Mouse (Mus musculus): ENCODE data around the gene Gm10271. TPM values are rescaled to one million over a fixed set of nuclear protein-coding genes. Genes with fewer than 3 reads are reported as not detected.

Gm10271 gene
- polyA plus RNA-seq, 1 experiment = not detected

DNA sequence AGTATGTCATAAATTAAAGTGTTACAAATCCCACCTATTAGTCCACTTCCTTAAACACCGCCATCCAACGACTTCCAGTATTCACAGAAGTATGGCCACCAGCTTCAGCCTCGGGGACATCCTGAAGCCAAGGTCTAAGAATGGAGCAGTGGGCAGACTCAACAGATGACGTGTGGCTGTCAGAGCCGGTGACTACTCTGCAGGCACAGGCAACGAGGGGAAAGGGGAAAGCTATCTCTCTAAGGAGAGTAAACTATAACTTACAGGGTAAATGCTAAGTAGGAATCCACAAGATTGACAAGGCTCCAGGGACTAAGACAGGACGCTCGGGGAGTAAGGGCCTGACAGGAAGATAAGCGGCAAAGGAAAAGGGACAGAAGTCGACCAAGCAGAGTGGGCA, 27.5 kb downstream of the Gm10271 start:
- H3K4me1 ChIP-seq (ENCODE audit: control insufficient read depth, insufficient read depth, low read length) = peaks cover 5% of the 10 kb centered on the region; the same call in 1 of the 2 replicates
- WGBS = 51% methylated on average over 10 of the region's 10 CpGs
- no peak for TF ChIP-seq POLR2A (IDR thresholded peaks at IDR 0.05; ENCODE audit: borderline replicate concordance, extremely low read depth, low read depth, low read length)
- TF ChIP-seq CTCF (IDR thresholded peaks at IDR 0.05; ENCODE audit: insufficient read depth, low read length) = no peak
- no peak for DNase-seq
- H3K4me3 ChIP-seq (replicated peaks; ENCODE audit: extremely low read depth, low read depth, low read length) = no peak overlapping the region

DNA sequence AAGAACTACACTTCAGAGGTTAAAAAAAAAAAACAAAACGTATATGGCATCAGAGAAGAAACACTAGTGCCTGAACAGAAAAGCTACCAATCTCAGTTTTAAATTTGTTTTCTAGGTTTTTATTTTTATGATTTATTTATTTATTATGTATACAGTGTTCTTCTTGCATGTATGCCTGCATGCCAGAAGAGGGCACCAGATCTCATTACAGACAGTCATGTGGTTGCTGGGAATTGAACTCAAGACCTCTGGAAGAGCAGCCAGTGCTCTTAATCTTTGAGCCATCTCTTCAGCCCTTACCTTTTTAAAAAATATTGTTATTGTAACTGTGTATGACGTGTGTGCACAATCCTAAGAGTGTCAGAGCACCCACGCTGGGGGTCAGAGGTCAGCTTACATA, 28.3 kb downstream of the Gm10271 start:
- TF ChIP-seq POLR2A (IDR thresholded peaks at IDR 0.05; ENCODE audit: borderline replicate concordance, extremely low read depth, low read depth, low read length) = no peak
- TF ChIP-seq CTCF (IDR thresholded peaks at IDR 0.05; ENCODE audit: insufficient read depth, low read length) = no peak
- no peak for DNase-seq
- WGBS = 73% methylated on average over 3 of the region's 3 CpGs

DNA sequence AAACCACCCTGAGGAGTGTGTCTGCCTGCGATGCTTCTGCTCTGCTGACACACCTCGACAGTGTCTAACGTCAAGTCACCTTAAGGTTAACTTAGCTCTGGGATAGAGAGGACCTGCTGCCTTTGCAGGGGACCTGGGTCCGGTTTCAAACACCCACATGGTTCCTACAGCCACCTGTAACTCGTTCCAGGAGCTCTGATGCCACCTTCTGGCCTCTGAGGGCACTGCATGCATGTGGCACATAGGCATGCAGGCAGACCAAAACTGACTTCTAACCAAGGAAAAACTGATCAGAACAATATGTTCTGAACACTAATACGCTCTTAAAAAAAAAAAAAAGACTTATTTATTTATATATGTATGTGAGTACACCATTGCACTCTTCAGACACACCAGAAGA, 29.4 kb downstream of the Gm10271 start:
- H3K4me1 ChIP-seq (ENCODE audit: control insufficient read depth, insufficient read depth, low read length) = peaks cover 2% of the 10 kb centered on the region; the same call in 1 of the 2 replicates
- H3K4me3 ChIP-seq (replicated peaks; ENCODE audit: extremely low read depth, low read depth, low read length) = no peak overlapping the region
- DNase-seq = no peak
- peak; percentile 59 for TF ChIP-seq CTCF (IDR thresholded peaks at IDR 0.05; ENCODE audit: insufficient read depth, low read length)
- TF ChIP-seq POLR2A (IDR thresholded peaks at IDR 0.05; ENCODE audit: borderline replicate concordance, extremely low read depth, low read depth, low read length) = no peak
- 91% methylated on average over 6 of the region's 6 CpGs for WGBS

More for the DNA sequence above, 28.3 kb downstream of the Gm10271 start:
- peaks cover 5% of the 10 kb centered on the region; the same call in 1 of the 2 replicates for H3K4me1 ChIP-seq (ENCODE audit: control insufficient read depth, insufficient read depth, low read length)
- no peak overlapping the region for H3K4me3 ChIP-seq (replicated peaks; ENCODE audit: extremely low read depth, low read depth, low read length)

DNA sequence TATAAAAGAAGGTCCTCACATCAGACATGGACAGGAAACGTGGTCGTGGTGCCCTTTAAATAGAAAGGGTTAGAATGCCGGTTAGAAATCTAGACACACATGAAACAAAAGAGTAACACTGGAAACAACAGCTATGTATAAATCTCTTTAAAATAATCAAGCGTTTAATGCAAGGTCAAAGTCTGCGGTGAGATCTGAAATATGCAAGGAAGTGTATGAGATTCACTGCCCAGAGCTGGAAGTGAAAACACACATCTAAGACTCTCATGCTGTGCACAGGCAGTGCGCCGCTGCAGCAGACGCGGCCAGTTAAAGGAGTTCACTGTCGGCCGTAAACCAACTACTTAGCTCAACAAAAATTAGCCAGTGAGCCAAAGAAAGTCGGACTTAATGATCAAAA, 37.4 kb downstream of the Gm10271 start:
- TF ChIP-seq POLR2A (IDR thresholded peaks at IDR 0.05; ENCODE audit: borderline replicate concordance, extremely low read depth, low read depth, low read length) (no peak), CTCF (IDR thresholded peaks at IDR 0.05; ENCODE audit: insufficient read depth, low read length) (no peak)
- WGBS = 74% methylated on average over 12 of the region's 12 CpGs
- Histone ChIP-seq H3K4me3 (replicated peaks; ENCODE audit: extremely low read depth, low read depth, low read length) (no peak overlapping the region), H3K4me1 (ENCODE audit: control insufficient read depth, insufficient read depth, low read length) (peaks cover 4% of the 10 kb centered on the region)
- no peak for DNase-seq

DNA sequence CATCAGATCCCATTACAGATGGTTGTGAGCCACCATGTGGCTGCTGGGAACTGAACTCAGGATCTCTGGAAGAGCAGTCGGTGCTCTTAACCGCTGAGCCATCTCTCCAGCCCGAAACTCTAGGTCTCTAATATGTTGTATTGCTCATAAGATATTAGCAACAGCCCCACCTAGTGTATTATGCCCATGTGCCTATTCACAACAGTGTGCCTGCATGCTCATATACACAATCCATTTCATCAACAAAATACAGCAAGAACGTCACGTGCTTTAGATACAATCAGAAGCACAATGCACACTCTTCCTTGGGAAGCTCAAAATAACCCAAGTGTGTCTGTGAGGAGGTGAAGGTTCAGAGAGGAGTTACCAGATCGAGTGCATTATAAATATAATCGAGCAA, 38.6 kb downstream of the Gm10271 start:
- WGBS = 88% methylated on average over 7 of the region's 7 CpGs
- Histone ChIP-seq H3K4me1 (ENCODE audit: control insufficient read depth, insufficient read depth, low read length) (peaks cover 4% of the 10 kb centered on the region), H3K4me3 (replicated peaks; ENCODE audit: extremely low read depth, low read depth, low read length) (no peak overlapping the region)
- DNase-seq = no peak
- no peak for TF ChIP-seq POLR2A (IDR thresholded peaks at IDR 0.05; ENCODE audit: borderline replicate concordance, extremely low read depth, low read depth, low read length)
- no peak for TF ChIP-seq CTCF (IDR thresholded peaks at IDR 0.05; ENCODE audit: insufficient read depth, low read length)

DNA sequence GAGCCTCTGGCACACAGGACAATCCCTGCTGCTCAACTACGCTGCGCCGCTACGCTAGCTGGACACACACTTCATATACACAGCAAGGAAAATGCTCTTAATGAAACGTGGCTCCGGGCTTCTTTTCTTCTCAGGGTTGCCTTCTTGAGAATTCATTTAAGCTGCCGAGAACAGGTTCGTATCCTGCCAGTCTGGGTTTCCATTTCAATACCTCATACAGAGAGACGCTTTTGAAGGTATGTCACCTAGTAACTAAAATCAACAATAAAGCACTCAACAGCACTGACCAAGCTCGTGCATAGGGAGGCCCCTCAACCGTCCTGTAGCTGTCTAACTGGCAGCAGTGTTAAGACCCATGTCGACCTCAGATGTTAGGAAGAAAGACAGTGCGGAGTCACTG, 40.0 kb downstream of the Gm10271 start:
- H3K4me1 ChIP-seq (ENCODE audit: control insufficient read depth, insufficient read depth, low read length) = peaks cover 4% of the 10 kb centered on the region

DNA sequence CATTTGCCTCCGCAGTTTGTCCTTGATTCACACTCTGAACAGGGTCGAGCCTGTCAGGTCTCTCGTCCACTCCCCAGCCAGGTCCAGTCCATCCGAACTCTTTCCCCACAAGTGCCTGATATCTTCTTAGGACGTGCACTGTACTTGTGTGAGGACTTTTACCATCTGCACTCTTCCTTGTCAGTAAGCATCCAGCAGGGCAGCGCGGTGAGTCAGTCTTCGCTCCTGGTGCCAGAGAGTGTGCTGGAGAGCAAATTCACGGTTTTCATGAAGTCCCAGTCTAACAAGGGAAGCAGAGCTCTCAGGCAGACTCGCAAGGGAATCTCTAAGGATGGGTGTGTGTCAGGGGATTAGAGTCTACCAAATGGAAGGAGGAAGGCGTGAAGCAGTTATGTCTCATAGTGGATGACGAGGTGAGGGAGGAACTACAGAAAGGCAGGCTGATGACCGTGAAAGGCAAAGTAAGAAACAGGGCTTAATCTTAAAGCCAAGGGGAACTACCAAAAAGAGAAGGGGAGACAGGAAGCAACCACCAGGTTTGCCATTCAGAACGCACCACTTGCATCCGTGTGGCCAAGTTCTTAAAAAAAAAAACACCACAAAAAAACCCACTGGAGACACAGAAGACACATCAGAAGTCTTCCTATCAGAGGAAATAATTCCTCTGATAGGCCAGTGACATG, 40.8 kb downstream of the Gm10271 start:
- TF ChIP-seq CTCF (IDR thresholded peaks at IDR 0.05; ENCODE audit: insufficient read depth, low read length) = no peak
- TF ChIP-seq POLR2A (IDR thresholded peaks at IDR 0.05; ENCODE audit: borderline replicate concordance, extremely low read depth, low read depth, low read length) = no peak
- no peak for DNase-seq
- Histone ChIP-seq H3K4me1 (ENCODE audit: control insufficient read depth, insufficient read depth, low read length) (peaks cover 4% of the 10 kb centered on the region), H3K4me3 (replicated peaks; ENCODE audit: extremely low read depth, low read depth, low read length) (no peak overlapping the region)
- 82% methylated on average over 15 of the region's 15 CpGs for WGBS

More for the DNA sequence above, 40.0 kb downstream of the Gm10271 start:
- no peak for TF ChIP-seq CTCF (IDR thresholded peaks at IDR 0.05; ENCODE audit: insufficient read depth, low read length)
- no peak for TF ChIP-seq POLR2A (IDR thresholded peaks at IDR 0.05; ENCODE audit: borderline replicate concordance, extremely low read depth, low read depth, low read length)
- no peak for DNase-seq
- WGBS = 84% methylated on average over 13 of the region's 13 CpGs
- H3K4me3 ChIP-seq (replicated peaks; ENCODE audit: extremely low read depth, low read depth, low read length) = no peak overlapping the region

DNA sequence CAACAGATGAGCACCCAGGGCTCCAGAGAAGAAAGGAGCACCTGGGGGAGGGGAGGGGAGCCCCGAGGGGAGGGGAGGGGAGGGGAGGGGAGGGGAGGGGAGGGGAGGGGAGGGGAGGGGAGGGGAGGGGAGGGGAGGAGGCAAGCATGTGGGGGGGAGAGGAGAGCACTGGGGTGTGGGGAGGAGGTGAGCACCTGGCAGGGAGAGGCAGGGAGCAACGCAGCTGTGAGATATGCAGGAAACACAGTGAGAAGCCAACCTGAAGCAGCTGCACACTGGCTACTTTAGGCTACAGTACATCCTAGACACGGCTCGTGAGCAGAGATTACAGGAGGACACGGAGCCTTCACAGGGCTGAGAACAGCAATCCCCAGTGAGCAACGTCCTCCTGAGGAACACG, 41.5 kb downstream of the Gm10271 start:
- H3K4me3 ChIP-seq (replicated peaks; ENCODE audit: extremely low read depth, low read depth, low read length) = no peak overlapping the region
- no peak for DNase-seq
- TF ChIP-seq POLR2A (IDR thresholded peaks at IDR 0.05; ENCODE audit: borderline replicate concordance, extremely low read depth, low read depth, low read length) (no peak), CTCF (IDR thresholded peaks at IDR 0.05; ENCODE audit: insufficient read depth, low read length) (no peak)
- 76% methylated on average over 6 of the region's 7 CpGs for WGBS
- H3K4me1 ChIP-seq (ENCODE audit: control insufficient read depth, insufficient read depth, low read length) = peaks cover 4% of the 10 kb centered on the region

DNA sequence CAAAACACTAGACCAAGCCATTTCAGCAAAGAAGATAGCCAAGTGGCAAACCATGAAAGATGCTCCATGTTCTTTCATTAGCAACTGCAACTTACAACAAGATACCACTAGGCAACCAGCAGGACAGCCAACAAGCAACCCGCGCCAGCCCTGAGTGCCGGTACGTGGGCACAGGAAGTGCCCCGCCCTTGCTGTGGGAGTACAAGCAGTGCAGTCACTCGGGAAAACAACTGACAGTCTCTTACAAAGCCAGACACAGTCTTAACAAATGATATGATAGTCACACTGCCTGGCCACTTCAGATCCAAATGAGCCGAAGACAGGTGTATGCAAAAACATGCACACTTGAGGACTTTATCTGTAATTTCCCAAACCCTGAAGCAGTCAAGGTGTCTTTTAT, 41.9 kb downstream of the Gm10271 start:
- peaks cover 4% of the 10 kb centered on the region for H3K4me1 ChIP-seq (ENCODE audit: control insufficient read depth, insufficient read depth, low read length)
- WGBS = 31% methylated on average over 7 of the region's 7 CpGs
- peak; percentile 28 for DNase-seq

DNA sequence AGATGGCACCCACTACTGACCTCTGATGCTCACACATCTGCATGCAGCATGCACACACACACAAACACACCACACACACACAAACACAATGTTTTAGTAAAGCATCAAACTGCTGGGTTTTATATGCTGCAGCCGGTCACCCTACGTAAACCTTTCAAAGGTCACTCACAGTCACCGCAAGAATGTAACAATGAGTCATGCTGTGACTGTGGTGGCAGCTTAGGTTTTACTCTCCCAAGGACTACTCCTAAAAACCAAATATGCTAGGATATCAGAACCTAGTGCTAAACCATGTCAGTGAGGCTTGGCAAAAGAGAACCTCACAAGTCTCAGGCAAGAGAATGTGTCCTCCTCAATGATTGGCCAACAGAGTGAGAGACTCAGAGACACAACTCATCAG, 43.6 kb downstream of the Gm10271 start:
- no peak for DNase-seq
- TF ChIP-seq CTCF (IDR thresholded peaks at IDR 0.05; ENCODE audit: insufficient read depth, low read length) (no peak), POLR2A (IDR thresholded peaks at IDR 0.05; ENCODE audit: borderline replicate concordance, extremely low read depth, low read depth, low read length) (no peak)
- Histone ChIP-seq H3K4me3 (replicated peaks; ENCODE audit: extremely low read depth, low read depth, low read length) (no peak overlapping the region), H3K4me1 (ENCODE audit: control insufficient read depth, insufficient read depth, low read length) (peaks cover 4% of the 10 kb centered on the region)
- 83% methylated on average over 3 of the region's 3 CpGs for WGBS

More for the DNA sequence above, 41.9 kb downstream of the Gm10271 start:
- TF ChIP-seq CTCF (IDR thresholded peaks at IDR 0.05; ENCODE audit: insufficient read depth, low read length) (no peak), POLR2A (IDR thresholded peaks at IDR 0.05; ENCODE audit: borderline replicate concordance, extremely low read depth, low read depth, low read length) (no peak)
- no peak overlapping the region for H3K4me3 ChIP-seq (replicated peaks; ENCODE audit: extremely low read depth, low read depth, low read length)

Measured in lung, adult 2 months (tissue).